Mouse (Mus musculus) ES-Bruce4 (cell line): ENCODE measurements around the gene Tk1. TPM values are rescaled to one million over a fixed set of nuclear protein-coding genes. Genes with fewer than 3 reads are reported as not detected.

Source experiments
- H3K27ac ChIP-seq: 2 replicates; pipeline ENCODE4 v1.5.1; 2012; ENCODE audit warnings: low read length, inconsistent platforms; ENCODE audit not compliant: insufficient read depth
- H3K27me3 ChIP-seq: 2 replicates; pipeline ENCODE4 v1.6.1; 2012; ENCODE audit warnings: mild to moderate bottlenecking, low read length, inconsistent platforms; ENCODE audit not compliant: control insufficient read depth, poor library complexity, insufficient read depth, severe bottlenecking
- H3K36me3 ChIP-seq: 2 replicates; pipeline ENCODE4 v1.6.1; 2012; ENCODE audit warnings: inconsistent platforms, mild to moderate bottlenecking, low read length, moderate library complexity; ENCODE audit not compliant: control insufficient read depth, poor library complexity, insufficient read depth, severe bottlenecking
- H3K4me1 ChIP-seq: one replicate; pipeline ENCODE4 v1.8.1; 2011; ENCODE audit warnings: low read length; ENCODE audit not compliant: control insufficient read depth, insufficient read depth
- H3K4me3 ChIP-seq: 2 replicates; pipeline ENCODE4 v1.5.1; 2011; ENCODE audit warnings: low read depth, mild to moderate bottlenecking, low read length
- H3K9ac ChIP-seq: 2 replicates; pipeline ENCODE4 v1.6.1; 2012; ENCODE audit warnings: low read depth, mild to moderate bottlenecking, inconsistent platforms; ENCODE audit not compliant: poor library complexity, severe bottlenecking
- H3K9me3 ChIP-seq: replicated peaks from 2 replicates; pipeline ENCODE4 v1.6.1; 2012; ENCODE audit warnings: mild to moderate bottlenecking, low read length, inconsistent platforms; ENCODE audit not compliant: control insufficient read depth, poor library complexity, insufficient read depth, severe bottlenecking
- CTCF ChIP-seq: IDR thresholded peaks from one replicate; pipeline ENCODE4 v1.8.1; 2011; ENCODE audit warnings: low read depth, low read length
- EP300 ChIP-seq: IDR thresholded peaks from 2 replicates; pipeline ENCODE4 v1.6.1; 2011; ENCODE audit warnings: low read depth, low read length; ENCODE audit not compliant: insufficient read depth
- POLR2A ChIP-seq: IDR thresholded peaks from one replicate; pipeline ENCODE4 v1.8.1; 2011; ENCODE audit warnings: low read length; ENCODE audit not compliant: insufficient read depth
- polyA plus RNA-seq: library from polyadenylated mRNA; stranded (reverse); fragments of >200 nt; gene quantifications from 2 replicates; pipeline ENCODE4 v1.2.4, GENCODE M21; 2011; ENCODE audit warnings: low read depth; ENCODE audit not compliant: missing spikeins, insufficient read depth, insufficient read length

Tk1 gene
- polyA plus RNA-seq, 1 experiment, result 35.7 TPM

DNA sequence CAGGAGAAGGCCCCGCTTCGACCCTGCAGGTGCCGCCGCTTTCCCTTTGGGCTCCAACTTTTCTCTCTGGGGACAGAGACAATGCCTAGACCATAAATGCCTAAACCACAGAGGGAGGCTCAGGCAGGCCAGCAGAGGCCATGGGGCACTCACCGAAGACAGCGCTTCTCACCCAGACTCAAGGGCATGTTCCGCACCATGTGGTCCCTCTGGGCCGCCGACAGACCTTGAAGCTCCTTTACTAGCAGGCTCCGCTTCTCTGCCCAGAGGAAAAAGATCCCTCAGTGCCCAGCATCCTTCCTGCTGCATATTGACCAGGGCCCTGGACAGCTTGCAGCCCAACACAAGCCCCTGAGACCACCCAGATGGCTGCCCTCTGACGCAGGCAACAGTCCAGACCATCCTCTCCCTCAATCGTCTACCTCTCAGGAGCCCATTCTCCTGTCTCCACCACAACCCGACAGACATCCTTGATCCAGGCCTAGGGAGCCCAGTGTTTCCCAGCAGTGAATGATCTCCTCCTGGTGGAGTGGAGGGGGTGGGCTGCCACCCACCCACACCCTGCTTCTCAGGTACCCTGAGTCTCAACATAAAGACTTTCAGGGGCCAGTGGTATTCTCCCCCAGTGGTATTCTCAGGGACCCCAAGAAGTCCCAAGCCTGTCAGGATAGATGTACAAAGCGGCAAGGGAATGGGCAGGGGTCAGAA is 49.7 kb downstream of the Tk1 start:
- Histone ChIP-seq H3K9ac (no peak overlapping the region), H3K9me3 (no peaks in the 10 kb centered on the region), H3K4me3 (no peak overlapping the region), H3K36me3 (no peaks in the 10 kb centered on the region), H3K4me1 (peaks cover 4% of the 10 kb centered on the region), H3K27me3 (no peaks in the 10 kb centered on the region), H3K27ac (no peak overlapping the region)
- no peak for TF ChIP-seq EP300

DNA sequence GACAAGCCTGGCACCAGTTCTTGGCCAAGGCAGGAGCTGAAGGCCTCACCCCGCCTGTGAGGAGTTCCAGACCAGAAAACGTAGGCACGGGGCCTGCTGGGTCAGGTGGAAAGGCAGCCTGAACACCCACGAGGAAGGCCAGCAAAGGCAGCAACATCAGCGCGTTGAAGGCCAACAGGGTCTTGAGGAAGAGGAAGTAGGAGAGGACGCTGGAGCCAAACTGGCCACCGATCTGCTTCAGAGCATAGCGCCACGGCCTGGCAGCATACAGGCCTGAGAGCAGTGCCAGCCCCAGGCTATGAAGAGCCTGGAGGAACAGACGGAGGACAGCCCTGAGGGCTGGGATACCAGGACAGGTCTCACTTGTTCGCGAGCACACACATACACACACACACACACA is 50.4 kb downstream of the Tk1 start:
- no peaks in the 10 kb centered on the region for H3K9me3 ChIP-seq
- no peaks in the 10 kb centered on the region for H3K36me3 ChIP-seq
- H3K4me1 ChIP-seq, result peaks cover 4% of the 10 kb centered on the region
- no peak overlapping the region for H3K4me3 ChIP-seq
- H3K27me3 ChIP-seq, result no peaks in the 10 kb centered on the region
- no peak overlapping the region for H3K27ac ChIP-seq
- H3K9ac ChIP-seq, result no peak overlapping the region
- TF ChIP-seq POLR2A (no peak), CTCF (no peak), EP300 (no peak)

DNA sequence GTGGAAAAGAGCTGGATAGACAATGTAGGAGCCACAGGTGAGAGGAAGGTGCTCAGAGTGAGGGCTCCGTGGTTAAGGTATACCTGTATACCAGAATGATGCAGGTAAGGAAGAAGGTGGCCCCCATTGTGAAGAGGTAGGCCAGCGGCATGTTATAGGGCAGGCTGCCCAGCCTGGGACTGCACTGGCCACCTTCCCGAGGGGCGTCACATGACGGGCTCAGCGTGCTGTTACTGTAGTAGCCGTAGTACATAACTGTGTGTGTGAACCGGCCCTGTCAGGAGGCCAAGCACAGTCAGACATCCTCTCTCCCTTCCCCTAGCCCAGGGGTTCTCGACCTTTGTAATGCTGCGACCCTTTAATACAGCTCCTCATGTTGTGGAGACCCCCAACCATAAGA is 51.0 kb downstream of the Tk1 start:
- no peak for TF ChIP-seq EP300
- no peak for TF ChIP-seq POLR2A
- TF ChIP-seq CTCF, result no peak
- H3K36me3 ChIP-seq, result no peaks in the 10 kb centered on the region
- no peak overlapping the region for H3K27ac ChIP-seq
- peaks cover 4% of the 10 kb centered on the region for H3K4me1 ChIP-seq
- no peaks in the 10 kb centered on the region for H3K27me3 ChIP-seq
- no peak overlapping the region for H3K9ac ChIP-seq
- H3K9me3 ChIP-seq, result no peaks in the 10 kb centered on the region
- H3K4me3 ChIP-seq, result no peak overlapping the region

DNA sequence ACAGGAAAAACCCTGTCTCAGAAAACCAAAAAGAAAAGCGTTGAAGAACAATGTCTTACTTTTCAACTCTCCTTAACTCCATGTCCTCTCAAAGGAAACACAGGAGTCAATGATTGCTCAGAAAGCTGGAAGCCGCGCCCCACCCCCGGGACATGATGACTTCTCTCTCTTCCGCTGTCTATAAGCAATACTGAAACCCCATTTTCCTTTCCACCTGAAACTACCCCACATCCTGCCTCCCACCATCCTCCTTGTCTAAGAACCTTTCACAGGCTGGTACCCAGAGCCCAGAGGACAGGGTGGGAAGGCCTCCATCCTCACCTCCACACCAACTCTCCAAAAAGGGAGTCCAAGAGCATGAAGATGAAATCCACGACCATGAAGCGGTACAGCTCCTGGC is 53.5 kb downstream of the Tk1 start:
- Histone ChIP-seq H3K36me3 (no peaks in the 10 kb centered on the region), H3K27ac (no peak overlapping the region), H3K4me3 (no peak overlapping the region), H3K4me1 (peaks cover 3% of the 10 kb centered on the region), H3K27me3 (no peaks in the 10 kb centered on the region), H3K9me3 (no peaks in the 10 kb centered on the region), H3K9ac (no peak overlapping the region)
- TF ChIP-seq CTCF (no peak), POLR2A (no peak), EP300 (no peak)

DNA sequence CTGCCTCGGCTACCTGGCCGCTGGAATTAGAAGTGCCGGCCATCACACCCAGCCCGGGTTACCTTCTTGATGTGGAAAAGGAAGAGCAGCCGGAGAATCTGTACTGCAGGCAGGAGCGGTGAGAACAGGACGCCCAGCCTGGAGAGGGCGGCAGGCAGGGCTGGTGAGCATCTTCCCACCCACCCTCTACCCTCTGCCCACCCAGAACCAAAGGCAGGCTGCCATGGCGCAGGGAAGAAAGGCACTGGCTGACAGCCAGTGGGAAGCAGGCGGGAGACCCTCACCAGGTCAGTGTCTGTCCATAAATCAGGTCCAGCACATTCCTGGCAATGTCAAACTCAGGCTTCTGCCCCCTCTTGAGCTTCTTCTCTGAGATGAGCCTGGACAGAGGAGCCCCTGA is 55.5 kb downstream of the Tk1 start:
- peaks cover 7% of the 10 kb centered on the region for H3K4me1 ChIP-seq
- no peaks in the 10 kb centered on the region for H3K27me3 ChIP-seq
- no peaks in the 10 kb centered on the region for H3K36me3 ChIP-seq
- H3K9me3 ChIP-seq, result no peaks in the 10 kb centered on the region
- H3K4me3 ChIP-seq, result no peak overlapping the region
- TF ChIP-seq EP300 (no peak), POLR2A (no peak), CTCF (no peak)
- H3K9ac ChIP-seq, result no peak overlapping the region
- no peak overlapping the region for H3K27ac ChIP-seq

DNA sequence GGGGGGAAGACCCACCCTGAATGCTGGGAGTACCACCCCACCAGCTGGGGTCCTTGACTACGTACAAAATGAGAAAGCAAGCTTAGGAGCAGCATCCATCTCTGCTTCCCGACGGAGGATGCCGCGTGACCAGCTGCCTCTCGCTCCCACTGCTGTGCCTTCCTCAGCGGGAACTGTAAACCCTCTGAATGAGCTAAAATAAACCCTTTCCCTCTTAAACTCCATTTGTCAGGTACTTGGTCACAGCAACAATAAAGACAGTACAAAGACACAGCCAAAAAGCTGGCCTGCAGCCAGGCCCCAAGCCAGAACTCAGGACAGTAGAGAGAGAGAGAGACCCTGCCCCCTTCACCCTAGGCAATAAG is 56.2 kb downstream of the Tk1 start:
- Histone ChIP-seq H3K27ac (no peak overlapping the region), H3K36me3 (no peaks in the 10 kb centered on the region)

More for the DNA sequence above, 56.2 kb downstream of the Tk1 start:
- no peak overlapping the region for H3K4me3 ChIP-seq
- H3K9me3 ChIP-seq, result no peaks in the 10 kb centered on the region
- TF ChIP-seq POLR2A (no peak), CTCF (no peak), EP300 (no peak)
- no peaks in the 10 kb centered on the region for H3K27me3 ChIP-seq
- H3K4me1 ChIP-seq, result peaks cover 13% of the 10 kb centered on the region
- H3K9ac ChIP-seq, result no peak overlapping the region
